Mouse (Mus musculus) duodenum, adult 2 months (tissue): ENCODE measurements around the gene Usp34. TPM values are rescaled to one million over a fixed set of nuclear protein-coding genes. Genes with fewer than 3 reads are reported as not detected.

Source experiments
- polyA plus RNA-seq: library from polyadenylated mRNA; depleted of rRNA; stranded (reverse); fragments of >200 nt; gene quantifications from 2 replicates; pipeline ENCODE4 v1.2.3, GENCODE M21; 2012; ENCODE audit warnings: low replicate concordance; rRNA removed

Gene Usp34
- polyA plus RNA-seq, result 1.0 and 1.3 TPM in 2 replicates

GRCm38 (mm10) chr11:23306764-23307565, at the start of gene Usp34:
Gene Usp34 (plus strand): TSS chr11:23306895.

GRCm38 (mm10) chr11:23497718-23498509, 191.2 kb downstream of the Usp34 start, which contains the start of gene Ahsa2:
Gene Ahsa2 (minus strand): TSS chr11:23498030.

GRCm38 (mm10) chr11:23520473-23521205, 213.9 kb downstream of the Usp34 start, which contains the start of gene 1700093K21Rik:
Gene 1700093K21Rik (minus strand): TSS chr11:23521155.

Other genes with a start within 250 kb of the Usp34 start
- gene Xpo1, start 50.9 kb upstream of the Usp34 start, polyA plus RNA-seq, result 1.9 TPM in 2 replicates
- gene Ahsa2, start 191.1 kb downstream of the Usp34 start, polyA plus RNA-seq, result 4.7 and 5.0 TPM in 2 replicates
- gene 1700093K21Rik, start 214.3 kb downstream of the Usp34 start, polyA plus RNA-seq, result not detected in 2 replicates